Mouse (Mus musculus) thymus, postnatal 0 days (tissue): Measurements from ENCODE around the gene Spen. TPM values are rescaled to one million over a fixed set of nuclear protein-coding genes. Genes with fewer than 3 reads are reported as not detected.

Experiments used
- DNase-seq: peaks from one replicate; pipeline ENCODE4 v3.0.0-alpha.2; 2015; ENCODE audit warnings: low spot score
- polyA plus RNA-seq: library from polyadenylated mRNA; unstranded; fragments of >200 nt; fragmentation: Nextera tagmentation; extraction: Ambion mirVana; gene quantifications from 2 replicates; pipeline ENCODE4 v1.2.1, GENCODE M21; 2015

Gene Spen
- polyA plus RNA-seq, 1 experiment from 2014 or later, result 9.3 TPM

DNA sequence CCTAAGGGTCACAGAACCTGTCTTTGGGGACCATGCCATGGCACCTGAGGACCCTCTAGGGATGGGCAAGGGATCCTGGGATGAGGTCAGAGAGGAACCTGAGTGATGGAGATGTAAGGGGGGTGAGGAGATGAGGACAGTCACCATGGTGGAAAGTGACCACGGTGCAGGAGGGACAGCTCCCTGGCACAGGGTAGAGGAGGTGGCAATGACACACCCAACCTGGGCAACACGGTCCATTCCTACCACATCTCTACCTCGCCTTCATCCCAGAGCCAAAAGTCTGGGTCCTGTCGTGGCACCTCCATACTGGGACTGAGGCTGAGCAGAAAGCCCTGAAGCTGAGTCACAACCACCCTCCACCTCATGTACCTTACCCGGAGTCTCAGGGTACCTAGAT lies 115.6 kb downstream of the Spen start:
- DNase-seq, result no peak

DNA sequence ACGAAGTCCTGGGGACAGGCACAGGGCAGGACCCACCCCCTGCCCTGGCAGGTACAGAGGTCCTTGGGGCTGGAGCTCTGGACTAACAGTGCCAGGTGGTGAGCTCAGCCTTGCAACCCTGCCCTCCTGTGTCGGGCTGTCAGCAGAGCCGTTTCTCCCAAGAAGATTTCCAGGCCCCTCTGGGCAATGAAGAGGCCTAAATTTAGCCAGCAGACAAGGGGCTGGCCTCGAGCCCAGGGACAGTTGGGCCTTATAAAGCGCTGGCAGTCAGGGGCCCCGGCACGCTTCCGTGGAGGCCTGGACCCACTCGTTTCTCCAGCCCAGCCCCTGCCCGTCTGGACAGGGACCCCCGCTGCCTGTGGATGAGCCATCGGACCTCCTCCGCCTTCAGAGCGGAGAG lies 117.0 kb downstream of the Spen start:
- DNase-seq, result no peak

DNA sequence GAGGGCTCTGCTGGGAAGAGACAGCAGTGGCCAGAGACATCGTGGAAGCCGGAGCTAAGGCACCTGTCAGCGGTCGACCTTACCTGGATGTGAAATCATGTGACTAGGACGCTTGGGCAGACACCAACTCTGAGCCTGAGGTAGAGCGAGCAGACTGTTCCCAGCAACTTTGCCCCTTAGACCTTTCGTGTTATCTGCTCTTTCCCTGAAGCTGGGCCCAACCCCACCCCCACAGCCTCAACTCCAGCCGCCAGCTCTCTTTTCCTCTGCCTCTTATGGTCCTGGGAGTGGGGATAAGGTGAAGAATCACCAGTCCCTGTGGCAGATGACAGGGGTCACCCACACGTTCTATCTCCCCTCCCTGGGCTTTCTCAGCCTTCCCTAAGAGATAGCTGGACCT lies 117.5 kb downstream of the Spen start:
- no peak for DNase-seq

DNA sequence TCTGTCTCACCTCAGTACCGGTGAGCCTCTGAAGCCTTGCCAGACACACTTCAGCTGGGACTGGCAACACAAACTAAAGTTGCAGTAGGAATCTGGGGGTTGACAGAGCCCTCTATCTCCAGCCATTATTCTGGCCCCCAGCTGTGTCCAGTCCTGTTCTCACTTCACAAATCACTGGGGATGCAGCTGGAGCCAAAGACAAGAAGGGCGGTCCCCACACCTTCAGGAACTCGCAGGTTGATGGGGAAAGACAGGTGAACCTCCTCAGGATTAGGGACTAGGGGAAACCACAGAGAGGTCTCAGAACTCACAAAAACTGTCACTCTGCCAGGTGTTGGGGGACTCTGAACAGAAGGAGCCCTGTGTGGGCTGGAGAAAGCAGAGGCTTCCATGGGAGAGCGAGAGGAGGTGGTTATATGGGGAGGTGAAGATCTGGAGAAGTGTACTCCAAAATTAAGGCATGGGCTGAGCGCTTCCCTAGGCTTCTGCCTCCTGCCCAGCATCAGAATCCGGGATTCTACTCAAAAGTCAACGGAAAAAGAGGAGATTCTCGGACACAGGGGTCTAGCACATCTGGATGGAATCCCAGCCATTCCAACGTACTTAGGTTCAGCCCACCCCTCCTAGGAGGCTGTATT lies 118.1 kb downstream of the Spen start, which contains the start of gene Hspb7:
Gene Hspb7, plus strand, starts transcription at position 588 of the 638 bp plus-strand sequence.
- no peak for DNase-seq

DNA sequence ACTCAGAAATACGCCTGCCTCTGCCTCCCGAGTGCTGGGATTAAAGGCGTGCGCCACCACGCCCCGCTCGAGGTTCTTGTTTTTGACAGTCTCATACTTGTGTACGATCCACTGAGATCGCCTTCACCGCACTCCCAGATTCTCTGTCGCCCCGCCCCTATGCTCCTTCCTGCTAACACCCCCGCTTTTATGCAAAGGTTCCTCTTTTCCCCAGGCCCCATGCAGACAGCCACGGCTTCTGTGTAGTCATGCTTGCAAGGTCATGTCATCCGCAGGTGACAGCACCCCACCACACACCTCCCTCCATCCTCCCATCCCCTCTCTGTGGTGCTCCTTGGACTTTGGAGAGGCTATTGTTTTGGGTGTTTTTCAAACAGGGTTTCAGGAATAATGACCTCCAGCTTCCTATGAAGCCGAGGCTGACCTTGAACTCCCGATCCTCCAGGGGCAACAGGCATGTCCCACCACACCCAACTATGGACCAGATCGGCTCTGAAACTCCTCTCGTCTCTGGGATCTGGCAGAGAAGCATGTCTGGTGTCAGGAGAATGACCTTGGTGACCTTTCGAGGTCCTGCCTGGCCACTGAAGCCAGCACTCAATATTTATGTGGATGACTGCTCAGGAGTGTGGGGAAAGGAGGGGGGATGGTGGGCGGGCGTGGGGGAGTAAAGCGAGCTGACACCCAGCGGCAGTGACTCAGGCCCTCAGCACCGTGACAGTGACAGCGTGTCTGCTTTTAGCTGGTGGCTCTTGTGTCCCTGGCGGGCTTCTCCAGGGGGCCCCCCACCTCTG lies 118.8 kb downstream of the Spen start:
- DNase-seq, result peak; percentile 27

Other genes with a start within 250 kb of the Spen start
- gene Epha2, start 237.4 kb downstream of the Spen start, polyA plus RNA-seq, result 0.55 and 0.58 TPM in 2 replicates
- gene Fam131c, start 170.4 kb downstream of the Spen start, polyA plus RNA-seq, result 0.25 TPM in 1 of 2 replicates, not detected in the other
- 0.17 and 0.27 TPM in 2 replicates for gene Clcnka, start 139.9 kb downstream of the Spen start, polyA plus RNA-seq
- gene Clcnkb, start 122.6 kb downstream of the Spen start, polyA plus RNA-seq, result 0.23 TPM in 1 of 2 replicates, not detected in the other
- gene Hspb7, start 117.8 kb downstream of the Spen start, polyA plus RNA-seq, result 0.27 TPM in 1 of 2 replicates, not detected in the other
- not detected in 2 replicates for gene Srarp, start 102.5 kb downstream of the Spen start, polyA plus RNA-seq
- 31.1 and 32.5 TPM in 2 replicates for gene Zbtb17, start 93.9 kb downstream of the Spen start, polyA plus RNA-seq
- 2.4 and 3.9 TPM in 2 replicates for gene Fblim1, start 67.5 kb upstream of the Spen start, polyA plus RNA-seq
- 0.23 and 0.33 TPM in 2 replicates for gene Tmem82, start 80.0 kb upstream of the Spen start, polyA plus RNA-seq
- gene Slc25a34, start 85.2 kb upstream of the Spen start, polyA plus RNA-seq, result 0.08 TPM in 1 of 2 replicates, not detected in the other
- 2.6 and 3.6 TPM in 2 replicates for gene Plekhm2, start 126.3 kb upstream of the Spen start, polyA plus RNA-seq
- gene Rsc1a1, start 147.0 kb upstream of the Spen start, polyA plus RNA-seq, result not detected in 2 replicates
- gene Ddi2, start 184.8 kb upstream of the Spen start, polyA plus RNA-seq, result 12.3 and 12.8 TPM in 2 replicates
- gene Agmat, start 208.1 kb upstream of the Spen start, polyA plus RNA-seq, result 0.22 TPM in 1 of 2 replicates, not detected in the other